Mouse (Mus musculus): ENCODE data around the gene Iqcf1. TPM values are rescaled to one million over a fixed set of nuclear protein-coding genes. Genes with fewer than 3 reads are reported as not detected.

Iqcf1 gene
- total and polyA plus RNA-seq, 3 experiments = 0.37 TPM; not detected in 2

- peak overlapping the region; percentile 96 for H3K27ac ChIP-seq
These were observed 23.5 kb upstream of the Iqcf1 start for GRCm38 (mm10) chr9:106476002-106476923.

GRCm38 (mm10) chr9:106476924-106477484 is 22.8 kb upstream of the Iqcf1 start, which contains the start of gene Parp3:
TSS of gene Parp3 (minus strand) at chr9:106476949.
- H3K27me3 ChIP-seq (ENCODE audit: control insufficient read depth, insufficient read depth, low read length) = no peaks in the 10 kb centered on the region
- no peaks in the 10 kb centered on the region for H3K79me2 ChIP-seq (replicated peaks; ENCODE audit: control insufficient read depth, insufficient read depth, low read length)
- H3K4me3 ChIP-seq = peak within 1 kb of the TSS; percentile 74
- WGBS = under 1% methylated on average over 41 of the region's 41 CpGs
- H3K27ac ChIP-seq = peak within 1 kb of the TSS; percentile 96
- intact Hi-C loops (cut with DNase I) = loop anchor here (1.0 to 5.0 kb wide), 6 partner anchors 29 to 190 kb away; partner anchors contain the start of genes Dusp7 and Rpl29
- peaks cover 13% of the 10 kb centered on the region for H3K4me1 ChIP-seq (ENCODE audit: control insufficient read depth, insufficient read depth, low read length)
- peak within 1 kb of the TSS; percentile 54 for H3K9ac ChIP-seq (ENCODE audit: low read depth, low read length)
- DNase-seq = peak; percentile 98 to 100
- TF ChIP-seq POLR2A (IDR thresholded peaks at IDR 0.05; ENCODE audit: insufficient read depth, low read depth, low read length) (no peak), EP300 (IDR thresholded peaks at IDR 0.05; ENCODE audit: insufficient read depth, low read depth, low read length) (peak; percentile 91), CTCF (IDR thresholded peaks at IDR 0.05) (peak; percentile 99)
- H3K36me3 ChIP-seq (ENCODE audit: control insufficient read depth, insufficient read depth, low read length) = no peaks in the 10 kb centered on the region

More at GRCm38 (mm10) chr9:106476002-106476923, 23.5 kb upstream of the Iqcf1 start:
- DNase-seq = peak; percentile 77 to 84
- peak; percentile 53; the same call in 1 of the 2 replicates for TF ChIP-seq POLR2A (IDR thresholded peaks at IDR 0.05; ENCODE audit: insufficient read depth, low read depth, low read length)
- no peak for TF ChIP-seq EP300 (IDR thresholded peaks at IDR 0.05; ENCODE audit: insufficient read depth, low read depth, low read length)
- Histone ChIP-seq H3K4me3 (peak overlapping the region; percentile 47), H3K27me3 (ENCODE audit: control insufficient read depth, insufficient read depth, low read length) (no peaks in the 10 kb centered on the region), H3K4me1 (ENCODE audit: control insufficient read depth, insufficient read depth, low read length) (peaks cover 13% of the 10 kb centered on the region), H3K79me2 (replicated peaks; ENCODE audit: control insufficient read depth, insufficient read depth, low read length) (no peaks in the 10 kb centered on the region), H3K36me3 (ENCODE audit: control insufficient read depth, insufficient read depth, low read length) (no peaks in the 10 kb centered on the region), H3K9ac (ENCODE audit: low read depth, low read length) (peak overlapping the region; percentile 54)
- intact Hi-C loops (cut with DNase I) = loop anchor here (1.0 to 5.0 kb wide), 5 partner anchors 28 to 189 kb away; partner anchors contain the start of genes Dusp7 and Rpl29
- WGBS = 8% methylated on average over 16 of the region's 16 CpGs

- WGBS = 1% methylated on average over 16 of the region's 16 CpGs
- no peak for DNase-seq
- H3K27ac ChIP-seq = peak overlapping the region; percentile 69
These were observed 22.1 kb upstream of the Iqcf1 start for GRCm38 (mm10) chr9:106477649-106478048.

GRCm38 (mm10) chr9:106478101-106478500 is 21.7 kb upstream of the Iqcf1 start:
- Histone ChIP-seq H3K27ac (no peak overlapping the region), H3K79me2 (replicated peaks; ENCODE audit: control insufficient read depth, insufficient read depth, low read length) (no peaks in the 10 kb centered on the region), H3K27me3 (ENCODE audit: control insufficient read depth, insufficient read depth, low read length) (no peaks in the 10 kb centered on the region), H3K4me1 (ENCODE audit: control insufficient read depth, insufficient read depth, low read length) (peaks cover 9% of the 10 kb centered on the region), H3K36me3 (ENCODE audit: control insufficient read depth, insufficient read depth, low read length) (no peaks in the 10 kb centered on the region), H3K9ac (ENCODE audit: low read depth, low read length) (0 out of 2 replicates have a peak overlapping the region, but pooled peaks have one; percentile 54), H3K4me3 (peak overlapping the region; percentile 74; the same call in 1 of the 2 replicates)
- peak; percentile 1 to 13 for DNase-seq
- intact Hi-C loops (cut with DNase I) = loop anchor here (5.0 kb wide), 3 partner anchors 111 to 191 kb away; partner anchors contain the start of gene Dusp7
- TF ChIP-seq POLR2A (IDR thresholded peaks at IDR 0.05; ENCODE audit: insufficient read depth, low read depth, low read length) (no peak), CTCF (IDR thresholded peaks at IDR 0.05) (no peak), EP300 (IDR thresholded peaks at IDR 0.05; ENCODE audit: insufficient read depth, low read depth, low read length) (no peak)
- WGBS = 71% methylated on average over 9 of the region's 9 CpGs

More at GRCm38 (mm10) chr9:106477649-106478048, 22.1 kb upstream of the Iqcf1 start:
- Histone ChIP-seq H3K9ac (ENCODE audit: low read depth, low read length) (peak overlapping the region; percentile 54), H3K79me2 (replicated peaks; ENCODE audit: control insufficient read depth, insufficient read depth, low read length) (no peaks in the 10 kb centered on the region), H3K4me3 (peak overlapping the region; percentile 74), H3K27me3 (ENCODE audit: control insufficient read depth, insufficient read depth, low read length) (no peaks in the 10 kb centered on the region), H3K4me1 (ENCODE audit: control insufficient read depth, insufficient read depth, low read length) (peaks cover 9% of the 10 kb centered on the region), H3K36me3 (ENCODE audit: control insufficient read depth, insufficient read depth, low read length) (no peaks in the 10 kb centered on the region)
- TF ChIP-seq EP300 (IDR thresholded peaks at IDR 0.05; ENCODE audit: insufficient read depth, low read depth, low read length) = no peak
- no peak for TF ChIP-seq POLR2A (IDR thresholded peaks at IDR 0.05; ENCODE audit: insufficient read depth, low read depth, low read length)
- TF ChIP-seq CTCF (IDR thresholded peaks at IDR 0.05) = no peak
- intact Hi-C loops (cut with DNase I) = loop anchor here (1.0 to 5.0 kb wide), 5 partner anchors 49 to 190 kb away; partner anchors contain the start of genes Dusp7 and Rpl29

GRCm38 (mm10) chr9:106480541-106480940 is 19.2 kb upstream of the Iqcf1 start:
- Histone ChIP-seq H3K4me1 (ENCODE audit: control insufficient read depth, insufficient read depth, low read length) (peaks cover 8% of the 10 kb centered on the region), H3K27me3 (ENCODE audit: control insufficient read depth, insufficient read depth, low read length) (no peaks in the 10 kb centered on the region), H3K36me3 (ENCODE audit: control insufficient read depth, insufficient read depth, low read length) (no peaks in the 10 kb centered on the region), H3K27ac (no peak overlapping the region), H3K79me2 (replicated peaks; ENCODE audit: control insufficient read depth, insufficient read depth, low read length) (no peaks in the 10 kb centered on the region), H3K9ac (ENCODE audit: low read depth, low read length) (no peak overlapping the region), H3K4me3 (no peak overlapping the region)
- 84% methylated on average over 7 of the region's 7 CpGs for WGBS
- DNase-seq = no peak
- no peak for TF ChIP-seq POLR2A (IDR thresholded peaks at IDR 0.05; ENCODE audit: insufficient read depth, low read depth, low read length)
- no peak for TF ChIP-seq CTCF (IDR thresholded peaks at IDR 0.05)
- no peak for TF ChIP-seq EP300 (IDR thresholded peaks at IDR 0.05; ENCODE audit: insufficient read depth, low read depth, low read length)
- intact Hi-C loops (cut with DNase I) = no loop called here
